Mouse (Mus musculus) forebrain, postnatal 0 days (tissue): Measurements from ENCODE around the gene Ppargc1a. TPM values are rescaled to one million over a fixed set of nuclear protein-coding genes. Genes with fewer than 3 reads are reported as not detected.

Source experiments
- ATAC-seq: fragments of 200-750 bp; cut with Nextera tagmentation; 2 replicates; pipeline ENCODE4 v1.8.0; 2017; ENCODE audit warnings: mild to moderate bottlenecking, moderate library complexity
- DNase-seq: peaks from one replicate; pipeline ENCODE4 v3.0.0-alpha.2; 2015
- H3K27ac ChIP-seq: fragments of 300-500 bp; sonication (generic); 2 replicates; pipeline ENCODE4 v1.5.1; 2014; ENCODE audit warnings: low read depth, mild to moderate bottlenecking, antibody characterized with exemption, low read length, moderate library complexity, mixed read lengths
- H3K27me3 ChIP-seq: fragments of 300-500 bp; sonication (generic); 2 replicates; pipeline ENCODE4 v1.6.1; 2014; ENCODE audit warnings: mild to moderate bottlenecking, low read length, mixed read lengths; ENCODE audit not compliant: insufficient read depth
- H3K36me3 ChIP-seq: fragments of 300-500 bp; sonication (generic); 2 replicates; pipeline ENCODE4 v1.6.1; 2014; ENCODE audit warnings: mild to moderate bottlenecking, moderate library complexity; ENCODE audit not compliant: insufficient read depth
- H3K4me1 ChIP-seq: fragments of 300-500 bp; sonication (generic); 2 replicates; pipeline ENCODE4 v1.6.1; 2014; ENCODE audit warnings: antibody characterized with exemption; ENCODE audit not compliant: insufficient read depth
- H3K4me2 ChIP-seq: fragments of 300-500 bp; sonication (generic); 2 replicates; pipeline ENCODE4 v1.6.1; 2014; ENCODE audit warnings: low read depth, mild to moderate bottlenecking, moderate library complexity
- H3K4me3 ChIP-seq: fragments of 300-500 bp; sonication (generic); 2 replicates; pipeline ENCODE4 v1.5.1; 2014; ENCODE audit warnings: low read depth, low read length, mixed read lengths
- H3K9ac ChIP-seq: fragments of 300-500 bp; sonication (generic); 2 replicates; pipeline ENCODE4 v1.6.1; 2014; ENCODE audit warnings: mild to moderate bottlenecking
- H3K9me3 ChIP-seq: fragments of 300-500 bp; sonication (generic); 2 replicates; pipeline ENCODE4 v1.6.1; 2016; ENCODE audit warnings: low read length
- CTCF ChIP-seq: sonication (generic); IDR thresholded peaks from 2 replicates; pipeline ENCODE4 v1.5.1; 2016; ENCODE audit warnings: antibody characterized with exemption, control low read depth, low read depth
- WGBS: fragments of 180-500 bp; shearing (Covaris S2); extraction: QIAGEN DNeasy Blood & Tissue Kit; methylation state at CpG from one replicate; pipeline ENCODE4 v1.1.7; 2014; 5-methylcytosine and 5-hydroxymethylcytosine counted together
- polyA plus RNA-seq: library from polyadenylated mRNA; unstranded; fragments of >200 nt; fragmentation: Nextera tagmentation; extraction: Ambion mirVana; gene quantifications from 2 replicates; pipeline ENCODE4 v1.2.1, GENCODE M21; 2015
- total RNA-seq: library from RNA; depleted of rRNA; stranded (reverse); fragments of >200 nt; gene quantifications from 2 replicates; pipeline ENCODE4 v1.2.3, GENCODE M21; 2014

The Ppargc1a gene
- total and polyA plus RNA-seq, 2 experiments from 2014 or later, result 10.4 to 13.7 TPM

DNA sequence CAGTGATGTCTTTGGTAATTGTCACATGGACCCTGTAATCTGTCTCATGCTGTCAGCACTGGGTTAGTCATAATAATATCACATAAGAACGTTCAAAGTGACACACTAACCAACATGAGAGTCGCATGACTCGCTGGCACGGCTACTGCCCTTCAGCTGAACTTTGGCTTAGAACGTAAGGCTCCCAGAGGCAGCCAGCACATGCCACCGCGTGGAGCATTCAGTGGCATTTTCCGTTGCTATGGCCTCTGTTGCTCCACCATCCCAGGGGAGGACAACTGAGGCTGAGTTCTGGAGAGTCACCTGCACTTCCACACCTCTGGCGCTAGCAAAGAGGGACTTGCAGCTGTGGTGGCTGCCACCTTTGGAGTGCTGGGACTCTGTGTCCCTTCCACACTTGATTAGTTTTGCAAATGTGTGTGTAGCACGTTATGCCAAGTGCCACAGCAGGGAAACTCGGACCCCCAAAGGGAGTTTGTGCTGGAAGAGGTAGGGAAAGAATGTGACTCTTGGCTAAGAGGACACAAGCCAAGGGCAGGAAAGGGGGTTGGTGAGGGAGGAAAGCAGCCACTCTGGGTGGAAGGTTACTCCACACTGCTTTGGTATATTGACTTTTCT is 24.1 kb upstream of the Ppargc1a start:
- no peaks in the 10 kb centered on the region for H3K9me3 ChIP-seq
- no peak for ATAC-seq
- 53% methylated on average over 11 of the region's 11 CpGs for WGBS

DNA sequence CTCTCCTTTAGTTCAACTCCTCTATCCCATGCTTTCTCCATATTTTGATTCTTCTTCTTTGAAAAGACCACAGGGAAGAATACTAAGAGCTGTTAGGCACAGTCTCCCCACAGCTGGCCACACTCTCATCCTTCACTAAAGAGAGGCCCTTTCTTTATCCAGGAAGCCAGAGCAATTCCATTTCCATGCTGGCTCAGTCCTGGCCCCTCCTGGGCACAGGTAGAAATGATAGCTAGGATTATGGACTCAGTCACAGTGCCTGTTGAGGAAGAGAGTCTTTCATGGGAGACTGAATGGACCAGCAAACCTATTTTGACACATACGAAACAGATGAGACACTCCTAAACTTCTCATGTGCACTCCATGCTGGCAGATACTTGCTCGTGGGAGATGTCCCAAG is 18.7 kb upstream of the Ppargc1a start:
- DNase-seq, result no peak
- H3K9ac ChIP-seq, result no peak overlapping the region
- H3K9me3 ChIP-seq, result no peaks in the 10 kb centered on the region
- 0 out of 2 replicates have a peak, but pooled peaks have one; percentile 3 for TF ChIP-seq CTCF
- 81% methylated on average over 2 of the region's 2 CpGs for WGBS
- no peak overlapping the region for H3K4me2 ChIP-seq
- no peaks in the 10 kb centered on the region for H3K36me3 ChIP-seq
- no peak for ATAC-seq
- no peaks in the 10 kb centered on the region for H3K27me3 ChIP-seq
- no peak overlapping the region for H3K27ac ChIP-seq
- H3K4me3 ChIP-seq, result no peak overlapping the region
- H3K4me1 ChIP-seq, result no peaks in the 10 kb centered on the region

More for the DNA sequence above, 24.1 kb upstream of the Ppargc1a start:
- no peak for TF ChIP-seq CTCF
- no peak overlapping the region for H3K9ac ChIP-seq
- H3K27ac ChIP-seq, result no peak overlapping the region
- no peak overlapping the region for H3K4me2 ChIP-seq
- no peaks in the 10 kb centered on the region for H3K27me3 ChIP-seq
- peaks cover 3% of the 10 kb centered on the region; the same call in 1 of the 2 replicates for H3K4me1 ChIP-seq
- no peak overlapping the region for H3K4me3 ChIP-seq
- no peak for DNase-seq
- H3K36me3 ChIP-seq, result no peaks in the 10 kb centered on the region

DNA sequence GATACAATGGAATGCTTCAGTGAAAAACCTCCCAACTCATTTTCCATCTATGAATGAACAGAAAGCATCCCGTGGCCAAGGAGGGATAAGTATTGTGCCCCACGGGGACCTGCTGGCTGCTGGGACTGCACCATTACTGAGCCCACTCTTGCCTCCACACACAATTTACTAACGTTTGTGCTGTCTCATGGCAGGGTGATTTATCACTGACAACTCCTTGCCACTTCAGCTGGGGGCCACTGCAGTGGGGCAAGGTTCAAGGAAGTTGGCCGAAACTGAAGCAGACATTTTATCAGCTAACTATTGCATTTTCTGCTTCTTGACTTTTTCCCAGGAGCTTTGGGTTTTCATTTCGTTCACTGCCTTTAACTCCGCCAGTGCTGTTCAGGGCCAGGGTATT is 17.5 kb upstream of the Ppargc1a start:
- Histone ChIP-seq H3K27me3 (no peaks in the 10 kb centered on the region), H3K4me2 (no peak overlapping the region), H3K4me1 (no peaks in the 10 kb centered on the region), H3K4me3 (no peak overlapping the region), H3K9ac (no peak overlapping the region), H3K27ac (no peak overlapping the region), H3K36me3 (no peaks in the 10 kb centered on the region), H3K9me3 (no peaks in the 10 kb centered on the region)
- no peak for DNase-seq
- 68% methylated on average over 6 of the region's 6 CpGs for WGBS
- ATAC-seq, result no peak
- TF ChIP-seq CTCF, result no peak

DNA sequence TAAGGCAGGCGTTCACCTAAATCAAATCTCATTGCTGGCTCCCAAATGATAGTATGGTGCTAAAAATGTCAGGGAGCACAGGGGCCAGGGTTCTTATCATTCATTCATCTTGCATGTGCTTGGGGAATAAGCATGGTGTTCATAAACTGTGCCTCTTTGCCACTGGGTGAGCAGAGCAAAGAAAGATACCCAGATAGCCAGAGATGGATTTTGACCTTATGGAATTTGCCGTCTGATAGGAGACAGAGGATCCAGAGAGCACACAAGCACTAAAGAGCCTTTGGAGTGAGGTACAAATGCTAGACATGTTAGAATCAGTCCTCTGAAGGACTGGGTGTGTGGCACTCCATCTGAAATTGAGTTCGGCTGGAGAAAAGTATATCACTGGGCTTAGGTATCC is 16.7 kb upstream of the Ppargc1a start:
- WGBS, result 88% methylated on average over 3 of the region's 3 CpGs
- H3K4me1 ChIP-seq, result no peaks in the 10 kb centered on the region

GRCm38 (mm10) chr5:51583632-51584031 is 16.1 kb upstream of the Ppargc1a start:
- Histone ChIP-seq H3K9ac (no peak overlapping the region), H3K27me3 (no peaks in the 10 kb centered on the region), H3K4me3 (no peak overlapping the region), H3K9me3 (no peaks in the 10 kb centered on the region), H3K36me3 (no peaks in the 10 kb centered on the region), H3K4me2 (no peak overlapping the region), H3K4me1 (no peaks in the 10 kb centered on the region), H3K27ac (no peak overlapping the region)
- TF ChIP-seq CTCF, result no peak
- ATAC-seq, result no peak
- 42% methylated on average over 3 of the region's 3 CpGs for WGBS
- DNase-seq, result no peak

More for the DNA sequence above, 16.7 kb upstream of the Ppargc1a start:
- TF ChIP-seq CTCF, result no peak
- Histone ChIP-seq H3K27ac (no peak overlapping the region), H3K4me3 (no peak overlapping the region), H3K4me2 (no peak overlapping the region), H3K36me3 (no peaks in the 10 kb centered on the region), H3K9me3 (no peaks in the 10 kb centered on the region), H3K9ac (no peak overlapping the region), H3K27me3 (no peaks in the 10 kb centered on the region)
- no peak for DNase-seq
- ATAC-seq, result no peak

DNA sequence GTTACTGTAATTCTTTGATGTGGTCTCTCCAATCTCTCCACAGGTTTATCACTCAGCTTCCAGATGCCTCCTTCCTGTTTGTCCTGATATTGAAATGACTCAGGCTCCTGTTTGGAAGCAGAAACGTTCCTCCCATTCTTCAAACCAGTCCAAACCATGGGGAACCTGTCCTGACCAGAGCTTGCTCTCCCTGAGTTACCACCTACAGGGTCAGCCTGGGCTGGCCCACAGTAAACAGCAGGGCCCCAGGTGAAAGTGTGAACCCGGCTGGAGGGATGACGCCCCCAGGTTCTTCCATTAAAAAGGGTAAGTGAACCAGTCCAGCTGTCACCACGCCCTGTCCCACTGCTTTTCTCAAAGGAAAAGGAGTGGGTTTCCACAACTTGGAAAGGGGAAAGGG is 15.5 kb upstream of the Ppargc1a start:
- H3K9ac ChIP-seq, result no peak overlapping the region
- no peaks in the 10 kb centered on the region for H3K36me3 ChIP-seq
- H3K4me2 ChIP-seq, result no peak overlapping the region
- WGBS, result 57% methylated on average over 4 of the region's 4 CpGs
- no peak for TF ChIP-seq CTCF
- H3K9me3 ChIP-seq, result no peaks in the 10 kb centered on the region
- DNase-seq, result no peak
- no peak for ATAC-seq
- H3K27me3 ChIP-seq, result no peaks in the 10 kb centered on the region
- no peak overlapping the region for H3K27ac ChIP-seq
- no peaks in the 10 kb centered on the region for H3K4me1 ChIP-seq
- no peak overlapping the region for H3K4me3 ChIP-seq

DNA sequence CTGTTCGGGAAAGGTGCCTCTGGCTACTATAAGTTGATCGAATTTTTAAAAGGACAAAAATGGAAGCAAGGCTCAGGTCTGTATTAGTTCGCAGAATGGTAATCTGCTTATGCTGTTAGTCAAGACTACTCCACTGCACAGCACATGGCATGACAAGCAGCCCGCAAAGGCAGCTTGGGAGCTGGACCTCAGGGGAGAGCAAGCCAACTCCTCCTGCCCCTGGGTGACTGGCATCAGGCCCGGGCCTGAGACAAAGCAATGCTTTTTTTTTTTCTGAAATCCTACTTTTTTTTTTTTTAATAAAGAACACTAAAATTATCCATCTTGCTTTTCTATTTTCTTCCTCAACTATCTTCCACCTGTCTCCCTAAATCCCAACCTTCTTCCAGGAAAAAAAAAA is 15.1 kb upstream of the Ppargc1a start:
- Histone ChIP-seq H3K36me3 (no peaks in the 10 kb centered on the region), H3K4me3 (no peak overlapping the region), H3K9ac (no peak overlapping the region), H3K4me1 (no peaks in the 10 kb centered on the region), H3K9me3 (no peaks in the 10 kb centered on the region), H3K4me2 (no peak overlapping the region), H3K27me3 (no peaks in the 10 kb centered on the region), H3K27ac (no peak overlapping the region)
- WGBS, result 71% methylated on average over 5 of the region's 5 CpGs
- no peak for DNase-seq
- no peak for TF ChIP-seq CTCF
- no peak for ATAC-seq
